Mouse (Mus musculus) naive thymus-derived CD4-positive, alpha-beta T cell, adult 2 months (primary cell): ENCODE data around the gene Tdrd3.

Experiments
- DNase-seq: peaks from one replicate; pipeline ENCODE4 v3.0.0-alpha.2; 2011; ENCODE audit warnings: low read depth

The Tdrd3 gene

GRCm38 (mm10) chr14:87415808-87416721 is at the start of gene Tdrd3:
Gene Tdrd3, plus strand, starts transcription at chr14:87416639.
- DNase-seq = peak; percentile 94

GRCm38 (mm10) chr14:87367169-87367568 is 49.3 kb upstream of the Tdrd3 start:
- DNase-seq = no peak

GRCm38 (mm10) chr14:87383041-87383440 is 33.4 kb upstream of the Tdrd3 start:
- DNase-seq = peak; percentile 35

GRCm38 (mm10) chr14:87384288-87385268 is 31.9 kb upstream of the Tdrd3 start:
- no peak for DNase-seq

GRCm38 (mm10) chr14:87393096-87393495 is 23.3 kb upstream of the Tdrd3 start:
- DNase-seq = no peak

- no peak for DNase-seq
Measured at GRCm38 (mm10) chr14:87396643-87397042, 19.8 kb upstream of the Tdrd3 start.

- no peak for DNase-seq
Measured at GRCm38 (mm10) chr14:87415486-87415807, 992 bp upstream of the Tdrd3 start.

- peak; percentile 44 for DNase-seq
Measured at GRCm38 (mm10) chr14:87416755-87417690, 584 bp downstream of the Tdrd3 start.

GRCm38 (mm10) chr14:87417691-87418070 is 1.2 kb downstream of the Tdrd3 start:
- no peak for DNase-seq

GRCm38 (mm10) chr14:87419740-87420139 is 3.3 kb downstream of the Tdrd3 start:
- no peak for DNase-seq

- DNase-seq = no peak
Measured at GRCm38 (mm10) chr14:87420576-87420975, 4.1 kb downstream of the Tdrd3 start.

- no peak for DNase-seq
Measured at GRCm38 (mm10) chr14:87422432-87422831, 6.0 kb downstream of the Tdrd3 start.

- no peak for DNase-seq
Measured at GRCm38 (mm10) chr14:87426297-87426922, 10.0 kb downstream of the Tdrd3 start.

GRCm38 (mm10) chr14:87427032-87427431 is 10.6 kb downstream of the Tdrd3 start:
- DNase-seq = no peak

GRCm38 (mm10) chr14:87427659-87428289 is 11.3 kb downstream of the Tdrd3 start:
- no peak for DNase-seq

GRCm38 (mm10) chr14:87433390-87433915 is 17.0 kb downstream of the Tdrd3 start:
- no peak for DNase-seq

- DNase-seq = no peak
Measured at GRCm38 (mm10) chr14:87435382-87435781, 18.9 kb downstream of the Tdrd3 start.

- DNase-seq = peak; percentile 32
Measured at GRCm38 (mm10) chr14:87439721-87440120, 23.3 kb downstream of the Tdrd3 start.

GRCm38 (mm10) chr14:87446331-87446913 is 30.0 kb downstream of the Tdrd3 start:
- no peak for DNase-seq
